Mouse (Mus musculus): ENCODE data around the gene Sec61a1. TPM values are rescaled to one million over a fixed set of nuclear protein-coding genes. Genes with fewer than 3 reads are reported as not detected.
A peak's percentile ranks its signal among the peaks of the same experiment; 100 is the strongest.

Gene Sec61a1
- polyA plus RNA-seq, 1 experiment from 2014 or later, result 165 TPM

DNA sequence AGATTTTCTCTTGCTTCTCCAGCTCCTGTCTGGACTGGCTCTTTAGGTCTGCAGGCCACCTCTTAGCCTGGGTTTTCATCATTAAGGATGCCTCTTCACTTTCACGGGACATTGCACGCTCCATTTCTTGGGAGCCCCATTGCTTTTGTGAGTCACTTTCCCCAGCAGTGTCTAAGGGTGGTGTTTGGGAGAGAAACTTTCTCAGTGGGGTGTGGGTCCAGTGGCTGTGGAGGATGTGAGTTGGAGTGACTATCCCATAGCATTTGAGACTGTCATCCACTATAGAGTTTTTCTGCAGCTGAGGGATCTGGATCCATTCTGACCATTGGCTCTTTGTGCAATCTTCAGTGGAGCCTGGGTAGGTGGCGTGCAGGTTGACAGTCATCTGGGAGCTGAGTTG is 4.7 kb upstream of the Sec61a1 start:
- Histone ChIP-seq H3K4me3 (ENCODE audit: low read depth, low read length) (no peak overlapping the region), H3K27ac (ENCODE audit: low read depth, low read length) (no peak overlapping the region), H3K4me2 (no peak overlapping the region), H3K27me3 (ENCODE audit: control insufficient read depth, insufficient read depth, low read length) (no peaks in the 10 kb centered on the region), H3K36me3 (ENCODE audit: control insufficient read depth, insufficient read depth, low read length) (no peaks in the 10 kb centered on the region), H3K9me3 (replicated peaks; ENCODE audit: control insufficient read depth, low read length) (no peaks in the 10 kb centered on the region), H3K4me1 (ENCODE audit: control insufficient read depth, insufficient read depth, low read length) (peaks cover 5% of the 10 kb centered on the region), H3K9ac (ENCODE audit: low read depth, low read length) (no peak overlapping the region)
- ATAC-seq (replicated peaks; ENCODE audit: insufficient number of reproducible peaks, low FRiP score, low TSS enrichment), result no peak
- WGBS (ENCODE audit: insufficient replicate concordance), result 79% methylated on average over 3 of the region's 3 CpGs

DNA sequence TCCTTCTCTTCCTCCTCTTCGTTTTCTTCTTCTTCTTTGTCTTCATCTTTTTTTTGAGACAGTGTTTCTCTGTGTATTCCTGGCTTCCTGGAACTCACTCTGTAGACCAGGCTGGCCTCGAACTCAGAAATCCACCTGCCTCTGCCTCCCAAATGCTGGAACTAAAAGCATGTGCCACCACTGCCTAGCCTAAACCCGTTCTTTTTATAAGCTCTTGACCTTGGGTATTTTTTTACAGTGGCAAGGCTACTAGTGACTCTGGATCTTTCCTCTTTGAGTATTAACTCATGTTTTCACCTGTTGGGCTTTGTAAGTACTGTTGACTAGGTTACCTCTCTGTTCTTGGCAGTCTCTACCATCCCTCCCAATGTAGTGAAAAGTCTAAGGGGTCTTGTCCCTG is 4.3 kb upstream of the Sec61a1 start:
- Histone ChIP-seq H3K4me1 (ENCODE audit: control insufficient read depth, insufficient read depth, low read length) (peaks cover 5% of the 10 kb centered on the region), H3K27me3 (ENCODE audit: control insufficient read depth, insufficient read depth, low read length) (no peaks in the 10 kb centered on the region), H3K36me3 (ENCODE audit: control insufficient read depth, insufficient read depth, low read length) (no peaks in the 10 kb centered on the region), H3K4me2 (no peak overlapping the region), H3K27ac (ENCODE audit: low read depth, low read length) (no peak overlapping the region), H3K9me3 (replicated peaks; ENCODE audit: control insufficient read depth, low read length) (no peaks in the 10 kb centered on the region), H3K9ac (ENCODE audit: low read depth, low read length) (no peak overlapping the region), H3K4me3 (ENCODE audit: low read depth, low read length) (no peak overlapping the region)
- ATAC-seq (replicated peaks; ENCODE audit: insufficient number of reproducible peaks, low FRiP score, low TSS enrichment), result no peak
- WGBS (ENCODE audit: insufficient replicate concordance), result 66% methylated on average over 3 of the region's 3 CpGs

DNA sequence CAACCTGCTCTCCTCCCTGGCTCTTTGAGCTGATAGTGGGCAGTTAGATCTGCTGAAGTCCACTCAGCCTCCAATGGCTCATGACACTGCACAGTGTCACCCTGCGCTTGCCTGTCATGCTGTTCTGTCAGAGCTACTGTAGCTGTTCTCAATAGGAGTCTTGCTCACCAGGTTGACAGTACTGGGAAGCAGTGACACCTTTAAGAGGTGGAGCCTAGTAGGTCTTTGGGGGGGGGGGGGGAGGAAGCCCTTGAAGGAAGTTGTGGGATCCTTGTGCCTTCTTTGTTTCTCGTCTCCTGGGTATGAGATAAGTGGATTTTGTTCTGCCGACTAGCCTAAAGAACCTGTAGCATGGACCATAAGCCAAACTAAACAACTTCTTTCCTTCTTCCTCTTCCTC is 3.9 kb upstream of the Sec61a1 start:
- H3K4me3 ChIP-seq (ENCODE audit: low read depth, low read length), result no peak overlapping the region
- no peaks in the 10 kb centered on the region for H3K36me3 ChIP-seq (ENCODE audit: control insufficient read depth, insufficient read depth, low read length)
- H3K4me2 ChIP-seq, result no peak overlapping the region
- no peak overlapping the region for H3K27ac ChIP-seq (ENCODE audit: low read depth, low read length)
- H3K9me3 ChIP-seq (replicated peaks; ENCODE audit: control insufficient read depth, low read length), result no peaks in the 10 kb centered on the region
- no peak for ATAC-seq (replicated peaks; ENCODE audit: insufficient number of reproducible peaks, low FRiP score, low TSS enrichment)
- H3K27me3 ChIP-seq (ENCODE audit: control insufficient read depth, insufficient read depth, low read length), result no peaks in the 10 kb centered on the region
- H3K4me1 ChIP-seq (ENCODE audit: control insufficient read depth, insufficient read depth, low read length), result peaks cover 5% of the 10 kb centered on the region
- H3K9ac ChIP-seq (ENCODE audit: low read depth, low read length), result no peak overlapping the region
- 51% methylated on average over 3 of the region's 3 CpGs for WGBS (ENCODE audit: insufficient replicate concordance)

DNA sequence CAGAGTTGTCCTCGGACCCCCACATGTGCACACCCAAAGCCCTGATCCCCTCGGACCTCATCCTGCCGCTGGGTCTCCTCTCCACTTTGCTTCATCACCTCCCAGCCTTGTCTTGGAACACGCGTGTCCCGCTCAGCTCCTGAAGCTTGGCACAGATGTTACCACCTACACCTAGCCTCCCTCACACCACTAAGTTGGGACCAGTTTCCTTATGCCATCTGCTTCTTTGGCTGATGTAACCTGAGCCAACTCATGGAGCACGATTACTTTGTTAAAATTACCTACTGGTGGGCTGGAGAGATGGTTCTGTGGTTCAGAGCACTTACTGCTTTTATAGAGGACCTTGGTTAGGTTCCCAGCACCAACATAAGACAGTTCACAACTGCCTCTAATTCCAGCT is 3.1 kb upstream of the Sec61a1 start:
- no peaks in the 10 kb centered on the region for H3K9me3 ChIP-seq (replicated peaks; ENCODE audit: control insufficient read depth, low read length)
- H3K4me1 ChIP-seq (ENCODE audit: control insufficient read depth, insufficient read depth, low read length), result peaks cover 9% of the 10 kb centered on the region
- H3K4me2 ChIP-seq, result no peak overlapping the region
- H3K4me3 ChIP-seq (ENCODE audit: low read depth, low read length), result no peak overlapping the region
- 77% methylated on average over 7 of the region's 7 CpGs for WGBS (ENCODE audit: insufficient replicate concordance)
- H3K9ac ChIP-seq (ENCODE audit: low read depth, low read length), result no peak overlapping the region
- no peak overlapping the region for H3K27ac ChIP-seq (ENCODE audit: low read depth, low read length)
- no peak for ATAC-seq (replicated peaks; ENCODE audit: insufficient number of reproducible peaks, low FRiP score, low TSS enrichment)
- no peaks in the 10 kb centered on the region for H3K36me3 ChIP-seq (ENCODE audit: control insufficient read depth, insufficient read depth, low read length)
- no peaks in the 10 kb centered on the region for H3K27me3 ChIP-seq (ENCODE audit: control insufficient read depth, insufficient read depth, low read length)

DNA sequence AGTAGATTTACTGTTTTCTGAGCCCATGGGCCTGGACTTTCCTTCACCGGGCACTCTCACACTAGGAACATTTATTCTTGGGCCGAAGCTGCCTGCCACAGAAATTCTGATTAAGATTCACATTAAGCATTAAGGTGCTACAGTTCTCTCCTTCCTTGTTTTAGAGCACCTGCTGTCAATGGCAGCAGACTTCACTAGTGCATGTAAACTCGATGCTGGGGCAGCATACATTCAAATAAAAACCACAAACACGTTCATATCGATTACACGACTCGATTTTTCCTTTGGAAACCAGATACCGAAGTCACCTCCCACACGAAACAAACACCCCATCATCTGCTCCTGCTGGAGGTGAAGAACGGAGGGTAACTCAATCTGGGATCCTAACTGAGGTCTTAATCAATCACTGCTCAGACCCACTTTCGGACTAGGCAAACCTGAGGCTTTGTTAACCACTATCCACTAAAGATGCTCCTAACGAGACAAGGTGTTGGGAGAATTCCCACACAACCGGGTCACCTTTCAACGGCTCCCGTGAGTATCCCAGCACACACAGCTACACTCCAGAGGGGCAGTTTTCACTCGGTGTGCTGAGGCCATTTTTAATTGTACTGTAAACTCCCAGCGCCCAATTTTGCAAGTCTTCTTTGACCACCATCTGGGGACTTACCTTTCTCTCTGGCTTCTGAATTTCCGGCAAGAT is 853 bp downstream of the Sec61a1 start:
- H3K27ac ChIP-seq (ENCODE audit: low read depth, low read length), result peak overlapping the region; percentile 93
- peaks cover 18% of the 10 kb centered on the region for H3K36me3 ChIP-seq (ENCODE audit: control insufficient read depth, insufficient read depth, low read length)
- H3K4me1 ChIP-seq (ENCODE audit: control insufficient read depth, insufficient read depth, low read length), result peaks cover 41% of the 10 kb centered on the region
- H3K9me3 ChIP-seq (replicated peaks; ENCODE audit: control insufficient read depth, low read length), result no peaks in the 10 kb centered on the region
- 10% methylated on average over 18 of the region's 18 CpGs for WGBS (ENCODE audit: insufficient replicate concordance)
- H3K27me3 ChIP-seq (ENCODE audit: control insufficient read depth, insufficient read depth, low read length), result no peaks in the 10 kb centered on the region
- H3K4me2 ChIP-seq, result peak overlapping the region; percentile 96
- ATAC-seq (replicated peaks; ENCODE audit: insufficient number of reproducible peaks, low FRiP score, low TSS enrichment), result no peak
- H3K4me3 ChIP-seq (ENCODE audit: low read depth, low read length), result peak overlapping the region; percentile 98
- H3K9ac ChIP-seq (ENCODE audit: low read depth, low read length), result peak overlapping the region; percentile 99

DNA sequence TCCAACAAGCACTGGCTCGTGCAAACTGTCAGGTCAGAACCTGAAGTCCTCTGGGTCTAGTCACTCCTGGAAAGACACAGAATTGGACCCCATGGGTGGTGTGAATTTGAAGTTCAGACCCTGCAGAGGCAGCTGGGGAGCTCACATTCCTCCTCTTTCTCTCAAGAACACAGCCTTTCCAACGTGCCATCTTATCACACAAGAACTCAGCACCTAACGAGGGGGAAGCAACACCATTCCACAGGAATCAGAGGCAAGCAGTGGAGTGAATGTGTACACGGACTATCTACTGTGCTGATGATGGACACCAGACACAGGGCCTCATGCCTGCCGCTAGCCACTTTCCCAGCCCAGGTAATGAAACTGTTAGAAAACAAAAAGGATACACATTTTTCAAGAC is 2.0 kb downstream of the Sec61a1 start:
- ATAC-seq (replicated peaks; ENCODE audit: insufficient number of reproducible peaks, low FRiP score, low TSS enrichment), result no peak
- Histone ChIP-seq H3K27me3 (ENCODE audit: control insufficient read depth, insufficient read depth, low read length) (no peaks in the 10 kb centered on the region), H3K9me3 (replicated peaks; ENCODE audit: control insufficient read depth, low read length) (no peaks in the 10 kb centered on the region), H3K4me3 (ENCODE audit: low read depth, low read length) (peak overlapping the region; percentile 98), H3K4me1 (ENCODE audit: control insufficient read depth, insufficient read depth, low read length) (peaks cover 47% of the 10 kb centered on the region), H3K4me2 (peak overlapping the region; percentile 96), H3K27ac (ENCODE audit: low read depth, low read length) (peak overlapping the region; percentile 42; the same call in 1 of the 2 replicates), H3K36me3 (ENCODE audit: control insufficient read depth, insufficient read depth, low read length) (peaks cover 27% of the 10 kb centered on the region), H3K9ac (ENCODE audit: low read depth, low read length) (peak overlapping the region; percentile 99)
- WGBS (ENCODE audit: insufficient replicate concordance), result 24% methylated on average over 5 of the region's 5 CpGs

DNA sequence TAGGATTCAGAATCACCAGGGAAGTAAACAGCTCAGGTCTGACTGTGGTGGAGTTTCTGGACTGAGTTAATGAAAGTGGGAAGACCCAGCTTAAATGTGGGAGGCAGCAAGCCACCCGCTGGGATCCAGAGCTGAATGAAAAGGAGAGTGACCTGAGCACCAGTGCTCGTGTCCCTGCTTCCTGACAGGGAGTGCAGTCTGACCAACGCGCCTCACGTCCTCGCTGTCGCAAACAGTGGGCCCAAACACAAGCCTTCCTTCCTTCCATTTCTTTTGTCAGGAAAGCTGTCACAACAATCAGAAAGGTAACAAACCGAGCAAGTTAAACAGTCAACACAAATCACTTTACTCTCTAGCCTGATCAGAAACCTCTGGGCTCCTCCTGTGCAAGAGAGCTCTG is 2.7 kb downstream of the Sec61a1 start:
- Histone ChIP-seq H3K4me3 (ENCODE audit: low read depth, low read length) (0 out of 2 replicates have a peak overlapping the region, but pooled peaks have one; percentile 8), H3K4me2 (peak overlapping the region; percentile 96), H3K27ac (ENCODE audit: low read depth, low read length) (peak overlapping the region; percentile 17), H3K9ac (ENCODE audit: low read depth, low read length) (0 out of 2 replicates have a peak overlapping the region, but pooled peaks have one; percentile 28), H3K9me3 (replicated peaks; ENCODE audit: control insufficient read depth, low read length) (no peaks in the 10 kb centered on the region), H3K36me3 (ENCODE audit: control insufficient read depth, insufficient read depth, low read length) (peaks cover 33% of the 10 kb centered on the region), H3K27me3 (ENCODE audit: control insufficient read depth, insufficient read depth, low read length) (no peaks in the 10 kb centered on the region), H3K4me1 (ENCODE audit: control insufficient read depth, insufficient read depth, low read length) (peaks cover 47% of the 10 kb centered on the region)
- ATAC-seq (replicated peaks; ENCODE audit: insufficient number of reproducible peaks, low FRiP score, low TSS enrichment), result no peak
- WGBS (ENCODE audit: insufficient replicate concordance), result 72% methylated on average over 8 of the region's 8 CpGs

DNA sequence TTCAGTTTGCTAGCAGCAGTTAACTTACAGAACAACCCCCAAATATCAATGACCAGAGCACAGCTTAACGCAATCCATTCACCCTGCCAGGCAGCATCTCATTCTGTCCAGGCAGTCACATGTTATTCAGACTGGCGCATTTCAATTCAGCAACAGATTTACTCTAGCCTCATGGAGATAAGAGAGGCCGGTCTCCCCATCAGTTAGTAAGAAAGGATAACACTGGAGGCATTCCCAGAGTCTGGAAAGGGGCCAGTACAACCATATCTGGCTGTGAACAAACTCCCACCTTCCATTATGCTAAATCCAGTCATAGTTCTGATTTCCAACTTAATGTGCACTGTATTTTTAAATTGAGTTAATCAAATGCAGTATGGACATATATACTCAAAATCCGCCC is 4.2 kb downstream of the Sec61a1 start:
- H3K27ac ChIP-seq (ENCODE audit: low read depth, low read length), result no peak overlapping the region
- 43% methylated on average over 4 of the region's 4 CpGs for WGBS (ENCODE audit: insufficient replicate concordance)
- peaks cover 47% of the 10 kb centered on the region for H3K36me3 ChIP-seq (ENCODE audit: control insufficient read depth, insufficient read depth, low read length)
- no peak overlapping the region for H3K4me3 ChIP-seq (ENCODE audit: low read depth, low read length)
- peak overlapping the region; percentile 25; the same call in 1 of the 2 replicates for H3K4me2 ChIP-seq
- no peaks in the 10 kb centered on the region for H3K9me3 ChIP-seq (replicated peaks; ENCODE audit: control insufficient read depth, low read length)
- peaks cover 45% of the 10 kb centered on the region for H3K4me1 ChIP-seq (ENCODE audit: control insufficient read depth, insufficient read depth, low read length)
- no peak for ATAC-seq (replicated peaks; ENCODE audit: insufficient number of reproducible peaks, low FRiP score, low TSS enrichment)
- no peaks in the 10 kb centered on the region for H3K27me3 ChIP-seq (ENCODE audit: control insufficient read depth, insufficient read depth, low read length)
- H3K9ac ChIP-seq (ENCODE audit: low read depth, low read length), result 0 out of 2 replicates have a peak overlapping the region, but pooled peaks have one; percentile 2

DNA sequence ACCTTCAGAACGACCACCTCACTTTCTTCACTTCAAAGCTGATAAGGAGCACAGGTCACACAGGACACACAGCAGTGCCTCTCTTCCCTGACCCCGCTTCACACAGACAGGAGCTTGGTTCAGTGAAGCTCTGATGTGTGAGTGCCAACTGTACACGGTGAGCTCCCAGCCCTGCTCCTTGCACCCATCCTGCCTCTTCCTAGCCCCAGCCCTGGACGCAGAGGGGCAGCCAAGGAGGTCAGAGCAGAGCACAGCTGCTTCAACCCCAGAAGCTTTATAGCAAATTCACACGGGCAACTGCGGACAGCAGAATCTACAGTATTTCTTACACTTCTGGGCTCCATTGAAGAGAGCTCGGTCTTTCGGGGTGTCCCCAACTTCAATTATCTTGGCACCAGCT is 4.7 kb downstream of the Sec61a1 start:
- Histone ChIP-seq H3K9ac (ENCODE audit: low read depth, low read length) (no peak overlapping the region), H3K36me3 (ENCODE audit: control insufficient read depth, insufficient read depth, low read length) (peaks cover 51% of the 10 kb centered on the region), H3K27ac (ENCODE audit: low read depth, low read length) (no peak overlapping the region), H3K9me3 (replicated peaks; ENCODE audit: control insufficient read depth, low read length) (no peaks in the 10 kb centered on the region), H3K27me3 (ENCODE audit: control insufficient read depth, insufficient read depth, low read length) (no peaks in the 10 kb centered on the region), H3K4me2 (peak overlapping the region; percentile 25; the same call in 1 of the 2 replicates), H3K4me1 (ENCODE audit: control insufficient read depth, insufficient read depth, low read length) (peaks cover 42% of the 10 kb centered on the region), H3K4me3 (ENCODE audit: low read depth, low read length) (no peak overlapping the region)
- ATAC-seq (replicated peaks; ENCODE audit: insufficient number of reproducible peaks, low FRiP score, low TSS enrichment), result no peak
- WGBS (ENCODE audit: insufficient replicate concordance), result 69% methylated on average over 8 of the region's 8 CpGs

Data from heart, embryonic 11.5 days (tissue).